Mouse (Mus musculus): ENCODE measurements around the gene Itk. TPM values are rescaled to one million over a fixed set of nuclear protein-coding genes. Genes with fewer than 3 reads are reported as not detected.

Itk gene
- polyA plus RNA-seq, 1 experiment from 2014 or later, result not detected

- WGBS (ENCODE audit: insufficient replicate concordance), result 65% methylated on average over 1 of the region's 1 CpGs
- no peaks in the 10 kb centered on the region for H3K4me1 ChIP-seq (ENCODE audit: control insufficient read depth, insufficient read depth, low read length)
- no peaks in the 10 kb centered on the region for H3K27me3 ChIP-seq (ENCODE audit: control insufficient read depth, insufficient read depth, low read length)
- no peak overlapping the region for H3K4me3 ChIP-seq (ENCODE audit: low read depth, low read length)
- no peaks in the 10 kb centered on the region for H3K9me3 ChIP-seq (replicated peaks; ENCODE audit: control insufficient read depth, low read length)
- H3K9ac ChIP-seq (ENCODE audit: low read depth, low read length), result no peak overlapping the region
- H3K36me3 ChIP-seq (ENCODE audit: control insufficient read depth, insufficient read depth, low read length), result no peaks in the 10 kb centered on the region
- no peak overlapping the region for H3K4me2 ChIP-seq
- H3K27ac ChIP-seq (ENCODE audit: low read depth, low read length), result no peak overlapping the region
- ATAC-seq (replicated peaks; ENCODE audit: insufficient number of reproducible peaks, low FRiP score, low TSS enrichment), result no peak
Measured at GRCm38 (mm10) chr11:46358369-46358768, 30.9 kb downstream of the Itk start.

- 60% methylated on average over 2 of the region's 2 CpGs for WGBS (ENCODE audit: insufficient replicate concordance)
- no peak for ATAC-seq (replicated peaks; ENCODE audit: insufficient number of reproducible peaks, low FRiP score, low TSS enrichment)
- no peaks in the 10 kb centered on the region for H3K4me1 ChIP-seq (ENCODE audit: control insufficient read depth, insufficient read depth, low read length)
Measured at GRCm38 (mm10) chr11:46349681-46350410, 39.5 kb downstream of the Itk start.

GRCm38 (mm10) chr11:46348416-46348815 lies 40.9 kb downstream of the Itk start:
- Histone ChIP-seq H3K4me2 (no peak overlapping the region), H3K9me3 (replicated peaks; ENCODE audit: control insufficient read depth, low read length) (no peaks in the 10 kb centered on the region), H3K27ac (ENCODE audit: low read depth, low read length) (no peak overlapping the region), H3K4me1 (ENCODE audit: control insufficient read depth, insufficient read depth, low read length) (peaks cover 5% of the 10 kb centered on the region), H3K9ac (ENCODE audit: low read depth, low read length) (no peak overlapping the region), H3K27me3 (ENCODE audit: control insufficient read depth, insufficient read depth, low read length) (no peaks in the 10 kb centered on the region), H3K36me3 (ENCODE audit: control insufficient read depth, insufficient read depth, low read length) (no peaks in the 10 kb centered on the region), H3K4me3 (ENCODE audit: low read depth, low read length) (no peak overlapping the region)
- no peak for ATAC-seq (replicated peaks; ENCODE audit: insufficient number of reproducible peaks, low FRiP score, low TSS enrichment)
- 78% methylated on average over 3 of the region's 3 CpGs for WGBS (ENCODE audit: insufficient replicate concordance)

More at GRCm38 (mm10) chr11:46349681-46350410, 39.5 kb downstream of the Itk start:
- Histone ChIP-seq H3K27ac (ENCODE audit: low read depth, low read length) (no peak overlapping the region), H3K36me3 (ENCODE audit: control insufficient read depth, insufficient read depth, low read length) (no peaks in the 10 kb centered on the region), H3K9me3 (replicated peaks; ENCODE audit: control insufficient read depth, low read length) (no peaks in the 10 kb centered on the region), H3K9ac (ENCODE audit: low read depth, low read length) (no peak overlapping the region), H3K4me2 (no peak overlapping the region), H3K27me3 (ENCODE audit: control insufficient read depth, insufficient read depth, low read length) (no peaks in the 10 kb centered on the region), H3K4me3 (ENCODE audit: low read depth, low read length) (no peak overlapping the region)

- Histone ChIP-seq H3K9me3 (replicated peaks; ENCODE audit: control insufficient read depth, low read length) (no peaks in the 10 kb centered on the region), H3K36me3 (ENCODE audit: control insufficient read depth, insufficient read depth, low read length) (no peaks in the 10 kb centered on the region), H3K4me1 (ENCODE audit: control insufficient read depth, insufficient read depth, low read length) (peaks cover 5% of the 10 kb centered on the region), H3K4me2 (no peak overlapping the region), H3K4me3 (ENCODE audit: low read depth, low read length) (no peak overlapping the region), H3K27me3 (ENCODE audit: control insufficient read depth, insufficient read depth, low read length) (no peaks in the 10 kb centered on the region), H3K9ac (ENCODE audit: low read depth, low read length) (no peak overlapping the region), H3K27ac (ENCODE audit: low read depth, low read length) (no peak overlapping the region)
- no peak for ATAC-seq (replicated peaks; ENCODE audit: insufficient number of reproducible peaks, low FRiP score, low TSS enrichment)
- WGBS (ENCODE audit: insufficient replicate concordance), result 81% methylated on average over 5 of the region's 5 CpGs
Measured at GRCm38 (mm10) chr11:46347756-46348155, 41.6 kb downstream of the Itk start.

GRCm38 (mm10) chr11:46343886-46344546 lies 45.3 kb downstream of the Itk start:
- Histone ChIP-seq H3K27ac (ENCODE audit: low read depth, low read length) (no peak overlapping the region), H3K4me3 (ENCODE audit: low read depth, low read length) (no peak overlapping the region), H3K36me3 (ENCODE audit: control insufficient read depth, insufficient read depth, low read length) (no peaks in the 10 kb centered on the region), H3K27me3 (ENCODE audit: control insufficient read depth, insufficient read depth, low read length) (no peaks in the 10 kb centered on the region), H3K9me3 (replicated peaks; ENCODE audit: control insufficient read depth, low read length) (no peaks in the 10 kb centered on the region), H3K4me2 (no peak overlapping the region), H3K9ac (ENCODE audit: low read depth, low read length) (no peak overlapping the region), H3K4me1 (ENCODE audit: control insufficient read depth, insufficient read depth, low read length) (peaks cover 5% of the 10 kb centered on the region)
- ATAC-seq (replicated peaks; ENCODE audit: insufficient number of reproducible peaks, low FRiP score, low TSS enrichment), result no peak
- 45% methylated on average over 5 of the region's 5 CpGs for WGBS (ENCODE audit: insufficient replicate concordance)

- no peak for ATAC-seq (replicated peaks; ENCODE audit: insufficient number of reproducible peaks, low FRiP score, low TSS enrichment)
- Histone ChIP-seq H3K9ac (ENCODE audit: low read depth, low read length) (no peak overlapping the region), H3K27ac (ENCODE audit: low read depth, low read length) (no peak overlapping the region), H3K4me3 (ENCODE audit: low read depth, low read length) (no peak overlapping the region), H3K36me3 (ENCODE audit: control insufficient read depth, insufficient read depth, low read length) (no peaks in the 10 kb centered on the region), H3K9me3 (replicated peaks; ENCODE audit: control insufficient read depth, low read length) (no peaks in the 10 kb centered on the region), H3K4me2 (no peak overlapping the region), H3K27me3 (ENCODE audit: control insufficient read depth, insufficient read depth, low read length) (no peaks in the 10 kb centered on the region), H3K4me1 (ENCODE audit: control insufficient read depth, insufficient read depth, low read length) (peaks cover 5% of the 10 kb centered on the region)
- WGBS (ENCODE audit: insufficient replicate concordance), result 63% methylated on average over 4 of the region's 4 CpGs
Measured at GRCm38 (mm10) chr11:46341960-46342359, 47.4 kb downstream of the Itk start.

GRCm38 (mm10) chr11:46336020-46336419 lies 53.3 kb downstream of the Itk start:
- no peaks in the 10 kb centered on the region for H3K27me3 ChIP-seq (ENCODE audit: control insufficient read depth, insufficient read depth, low read length)
- no peak overlapping the region for H3K9ac ChIP-seq (ENCODE audit: low read depth, low read length)
- H3K36me3 ChIP-seq (ENCODE audit: control insufficient read depth, insufficient read depth, low read length), result no peaks in the 10 kb centered on the region
- WGBS (ENCODE audit: insufficient replicate concordance), result 75% methylated on average over 5 of the region's 5 CpGs
- no peak for ATAC-seq (replicated peaks; ENCODE audit: insufficient number of reproducible peaks, low FRiP score, low TSS enrichment)
- H3K4me1 ChIP-seq (ENCODE audit: control insufficient read depth, insufficient read depth, low read length), result no peaks in the 10 kb centered on the region
- no peak overlapping the region for H3K4me3 ChIP-seq (ENCODE audit: low read depth, low read length)
- H3K9me3 ChIP-seq (replicated peaks; ENCODE audit: control insufficient read depth, low read length), result no peaks in the 10 kb centered on the region
- no peak overlapping the region for H3K4me2 ChIP-seq
- no peak overlapping the region for H3K27ac ChIP-seq (ENCODE audit: low read depth, low read length)

GRCm38 (mm10) chr11:46332217-46332616 lies 57.1 kb downstream of the Itk start:
- Histone ChIP-seq H3K9ac (ENCODE audit: low read depth, low read length) (no peak overlapping the region), H3K4me1 (ENCODE audit: control insufficient read depth, insufficient read depth, low read length) (no peaks in the 10 kb centered on the region), H3K36me3 (ENCODE audit: control insufficient read depth, insufficient read depth, low read length) (no peaks in the 10 kb centered on the region), H3K27me3 (ENCODE audit: control insufficient read depth, insufficient read depth, low read length) (no peaks in the 10 kb centered on the region), H3K27ac (ENCODE audit: low read depth, low read length) (no peak overlapping the region), H3K4me3 (ENCODE audit: low read depth, low read length) (no peak overlapping the region), H3K9me3 (replicated peaks; ENCODE audit: control insufficient read depth, low read length) (no peaks in the 10 kb centered on the region), H3K4me2 (no peak overlapping the region)
- no peak for ATAC-seq (replicated peaks; ENCODE audit: insufficient number of reproducible peaks, low FRiP score, low TSS enrichment)
- WGBS (ENCODE audit: insufficient replicate concordance), result 88% methylated on average over 8 of the region's 8 CpGs
